Mouse (Mus musculus) fat pad, adult 2 months (tissue): Measurements from ENCODE around the gene Spata45.

Experiments used
- DNase-seq: peaks from one replicate; pipeline ENCODE4 v3.0.0-alpha.2; 2011; ENCODE audit warnings: low read depth, low spot score; ENCODE audit errors: extremely low read depth

The Spata45 gene

GRCm38 (mm10) chr1:191041352-191041751 is 4.9 kb downstream of the Spata45 start:
- no peak for DNase-seq

- no peak for DNase-seq
Observed at GRCm38 (mm10) chr1:191042106-191042505, 5.7 kb downstream of the Spata45 start.

DNA sequence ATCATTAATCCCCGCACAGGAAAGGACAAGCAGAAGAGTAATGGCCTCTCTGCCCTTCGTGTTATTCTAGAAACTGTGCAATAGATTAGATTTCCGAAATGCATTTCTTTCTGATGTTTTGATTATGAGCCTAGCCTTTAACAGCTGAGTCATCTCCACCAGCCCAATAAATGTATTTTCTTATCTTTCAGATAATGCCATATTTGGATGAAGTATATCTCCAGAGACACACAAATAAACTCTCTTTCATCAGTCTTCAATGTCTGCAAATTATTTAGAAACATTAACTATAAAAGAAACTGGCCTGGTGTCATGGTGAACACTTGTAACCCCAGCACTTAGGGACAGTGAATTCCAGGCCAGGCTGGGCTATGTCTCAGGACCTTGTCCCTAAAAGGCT is 6.2 kb downstream of the Spata45 start:
- DNase-seq: no peak

- DNase-seq: no peak
Observed at GRCm38 (mm10) chr1:191045264-191045663, 8.8 kb downstream of the Spata45 start.

DNA sequence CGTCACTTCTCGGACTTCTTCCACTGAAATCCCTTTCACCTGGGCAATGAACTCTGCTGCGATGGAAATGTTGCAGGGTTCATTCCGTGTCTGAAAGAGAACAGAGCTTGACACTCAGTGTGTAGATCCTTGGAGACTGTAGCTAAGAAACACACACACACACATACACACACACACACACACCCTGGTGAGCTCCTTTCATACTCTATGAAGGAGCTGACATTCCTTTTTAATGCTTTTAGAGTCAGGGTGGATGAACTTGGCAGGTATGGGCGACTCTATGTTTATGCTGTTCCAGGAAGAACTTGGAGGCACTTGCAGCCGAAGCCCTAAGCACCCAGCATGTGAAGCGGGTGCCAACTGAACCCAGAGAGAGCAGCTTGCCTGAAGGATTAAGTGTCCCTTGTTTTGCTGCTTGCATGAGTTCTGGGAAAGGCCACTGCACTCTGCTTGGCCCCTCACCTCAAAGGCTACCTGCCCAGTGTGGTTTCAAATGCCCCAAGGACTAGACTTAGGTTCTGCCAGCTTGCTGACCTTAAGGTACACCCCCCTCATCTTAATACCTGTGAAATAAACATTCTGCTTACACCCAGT is 9.9 kb downstream of the Spata45 start:
- DNase-seq: peak; percentile 95

DNA sequence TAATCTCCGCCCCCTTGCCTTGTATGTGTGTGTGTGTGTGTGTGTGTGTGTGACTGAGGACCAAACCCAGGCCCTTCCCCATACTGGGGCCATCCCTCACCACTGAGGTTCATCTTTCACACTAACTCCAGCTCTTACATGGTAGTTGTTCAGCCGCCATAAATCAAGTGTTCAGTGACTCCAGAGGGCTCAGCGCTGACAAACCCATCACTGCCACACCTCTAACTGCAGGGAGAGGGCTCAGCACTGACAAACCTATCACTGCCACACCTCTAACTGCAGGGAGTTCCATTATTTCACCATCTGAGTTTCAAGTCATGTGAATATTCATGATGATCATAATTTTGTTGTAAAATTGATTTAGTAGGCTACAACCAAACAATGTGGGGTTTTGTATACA is 17.1 kb downstream of the Spata45 start:
- no peak for DNase-seq

GRCm38 (mm10) chr1:191054870-191055532 is 18.6 kb downstream of the Spata45 start:
- no peak for DNase-seq

DNA sequence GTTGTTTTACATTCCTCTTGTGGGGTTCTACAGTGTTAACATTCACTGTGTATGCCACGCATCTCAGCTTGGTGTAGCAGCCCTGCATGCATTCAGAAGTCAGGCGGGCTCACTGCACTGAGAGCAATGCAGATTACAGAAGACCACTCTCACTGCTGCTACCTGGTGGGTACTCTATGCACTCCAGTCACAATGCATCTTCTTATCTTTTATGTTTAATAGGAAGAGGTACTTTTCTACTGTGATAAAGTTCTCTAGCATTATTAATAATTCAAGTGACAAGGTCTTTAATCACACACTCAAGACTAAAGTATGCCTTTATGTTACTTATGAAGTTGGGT is 19.1 kb downstream of the Spata45 start:
- no peak for DNase-seq

- DNase-seq: no peak
Observed at GRCm38 (mm10) chr1:191057461-191057860, 21.0 kb downstream of the Spata45 start.

GRCm38 (mm10) chr1:191062241-191062780 is 25.9 kb downstream of the Spata45 start:
- no peak for DNase-seq

DNA sequence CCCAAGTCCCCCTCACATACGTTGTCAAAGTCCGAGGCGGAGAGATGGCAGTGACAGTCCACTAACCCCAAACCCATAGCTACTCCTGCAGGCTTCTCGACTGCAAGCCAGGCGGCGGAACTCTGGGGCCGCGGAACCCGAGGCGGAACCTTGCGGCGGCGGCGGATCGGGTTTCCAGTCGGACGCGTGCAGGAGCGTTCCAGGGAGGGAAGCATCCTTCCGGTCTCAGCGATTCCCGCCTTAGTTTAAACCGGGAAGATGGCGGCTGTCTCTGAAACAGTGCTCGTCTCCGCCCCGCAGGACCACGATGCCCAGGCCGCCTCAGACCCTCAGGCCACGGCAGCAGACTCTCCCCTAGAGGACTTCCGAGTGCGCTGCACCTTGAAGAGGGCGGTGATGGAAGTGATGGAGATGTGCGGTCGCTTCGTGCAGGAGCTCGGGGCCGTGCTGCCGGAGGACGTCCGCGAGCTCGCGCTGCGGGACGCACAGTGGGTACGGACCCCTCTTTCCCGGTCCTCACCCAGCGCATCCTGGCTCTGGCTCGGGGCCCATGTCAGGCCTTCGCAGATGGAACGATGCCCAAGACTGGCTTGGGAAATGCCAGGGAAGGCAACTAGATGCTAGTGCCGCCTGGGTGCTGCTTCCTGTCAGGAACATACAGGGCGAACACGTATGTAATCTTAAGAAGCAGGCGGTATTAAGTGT is 26.5 kb downstream of the Spata45 start, which contains the start of the genes Tatdn3 and Nsl1:
Gene Tatdn3, minus strand, starts transcription at position 152 of the 705 bp plus-strand sequence.
Gene Nsl1, plus strand, starts transcription at position 232 of the 705 bp plus-strand sequence.
- DNase-seq: no peak

DNA sequence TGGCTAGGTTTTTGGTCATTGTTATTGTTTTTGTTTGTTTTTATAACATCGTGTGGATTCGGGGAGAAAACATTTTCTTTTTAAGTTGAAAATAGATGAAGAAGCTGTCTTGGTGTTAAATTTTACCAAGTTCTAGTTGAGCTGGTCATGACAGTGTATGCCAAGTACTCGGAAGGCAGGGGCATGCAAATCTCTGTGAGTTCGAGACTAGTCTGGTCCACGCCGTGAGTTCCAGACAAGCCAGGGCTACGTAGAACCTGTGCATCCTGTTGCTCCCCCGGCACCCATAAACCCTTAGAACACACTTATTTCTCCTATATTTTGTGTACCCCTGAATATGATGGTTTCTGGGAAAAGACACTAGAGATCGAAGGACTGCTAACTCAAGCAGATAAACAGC is 27.3 kb downstream of the Spata45 start:
- DNase-seq: no peak

- DNase-seq: no peak
Observed at GRCm38 (mm10) chr1:191064535-191064934, 28.1 kb downstream of the Spata45 start.

DNA sequence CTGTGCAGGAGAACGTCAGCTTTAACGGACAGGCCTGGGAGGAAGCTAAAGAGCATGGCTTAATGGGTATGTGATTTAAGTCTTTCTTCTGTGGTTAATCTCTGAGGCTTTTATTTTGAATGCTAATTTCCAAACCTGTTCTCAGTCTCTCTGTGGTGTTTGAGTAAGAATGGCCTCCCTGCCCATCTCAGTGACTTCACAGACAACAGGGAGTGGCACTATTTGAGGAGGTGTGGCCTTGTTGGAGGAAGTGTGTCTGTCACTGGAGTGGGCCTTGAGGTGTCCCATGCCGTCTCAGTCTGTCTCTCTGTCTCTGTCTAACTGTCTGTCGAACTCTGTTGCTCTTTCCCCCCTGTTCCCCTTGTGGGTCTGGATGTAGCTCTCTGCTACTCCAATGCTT is 28.7 kb downstream of the Spata45 start:
- DNase-seq: no peak

- no peak for DNase-seq
Observed at GRCm38 (mm10) chr1:191068377-191068776, 31.9 kb downstream of the Spata45 start.

DNA sequence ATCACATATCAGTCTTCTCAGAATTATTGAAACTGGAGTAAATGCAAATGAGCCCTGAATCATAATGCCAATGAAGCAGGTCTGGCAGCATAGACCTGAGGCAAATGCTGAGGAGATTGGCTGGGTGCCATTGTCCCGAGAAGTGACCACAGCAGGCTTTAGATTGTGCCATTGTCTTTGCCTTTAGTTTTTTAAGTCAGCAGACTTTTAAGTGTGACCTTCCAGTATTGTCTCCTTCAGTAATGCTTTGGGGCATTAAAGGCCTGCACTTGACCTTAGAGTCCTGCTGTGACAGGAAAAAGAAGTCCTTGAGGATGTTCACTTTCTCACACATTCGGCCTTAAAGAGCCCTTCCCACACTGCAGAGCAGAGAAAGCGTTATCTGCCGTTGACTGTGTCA is 33.8 kb downstream of the Spata45 start:
- DNase-seq: no peak

DNA sequence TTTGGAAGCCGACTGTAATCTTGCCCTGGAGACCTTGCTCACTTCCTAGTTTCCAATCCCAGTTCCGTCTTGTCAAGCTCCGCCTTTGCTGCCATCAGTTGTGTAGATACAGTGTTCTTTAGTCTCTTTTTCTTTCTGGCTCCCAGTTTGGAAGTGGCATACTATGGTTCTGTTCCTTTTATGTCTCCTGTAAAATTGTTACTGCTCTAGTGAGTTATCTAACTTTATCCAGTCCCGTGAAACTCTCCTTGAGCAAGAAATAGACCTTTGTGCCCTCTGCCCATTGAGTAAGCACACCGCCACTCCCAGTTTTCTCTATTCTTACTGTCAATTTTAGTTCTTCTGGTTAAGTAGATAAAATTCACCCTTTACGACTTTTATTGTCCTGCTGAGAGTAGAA is 35.2 kb downstream of the Spata45 start:
- no peak for DNase-seq

- no peak for DNase-seq
Observed at GRCm38 (mm10) chr1:191072329-191072913, 36.0 kb downstream of the Spata45 start.

- DNase-seq: no peak
Observed at GRCm38 (mm10) chr1:191073001-191073400, 36.6 kb downstream of the Spata45 start.

- DNase-seq: no peak
Observed at GRCm38 (mm10) chr1:191073486-191073885, 37.0 kb downstream of the Spata45 start.

- no peak for DNase-seq
Observed at GRCm38 (mm10) chr1:191075199-191075883, 38.9 kb downstream of the Spata45 start.
